Mouse (Mus musculus) left cerebral cortex, adult 2 months (tissue): ENCODE data around the gene Mlh3. TPM values are rescaled to one million over a fixed set of nuclear protein-coding genes. Genes with fewer than 3 reads are reported as not detected.
"Not testable (repeated sequence)": the region's sequence is repeated elsewhere in the genome, so short reads cannot be mapped to it uniquely, and the experiment has no call there.

ENCODE experiments used
- DNase-seq, 2 experiments: peaks; one replicate each; pipeline ENCODE4 v3.0.0; 2021 to 2022; ENCODE audit warnings: low spot score in 2 of 2, mixed read lengths in 1 of 2; ENCODE audit errors: extremely low spot score in 1 of 2
- H3K27ac ChIP-seq: fragments of 200-600 bp; 2 replicates; pipeline ENCODE4 v1.8.1; 2022
- H3K4me3 ChIP-seq: fragments of 200-600 bp; 2 replicates; pipeline ENCODE4 v1.8.1; 2022
- CTCF ChIP-seq: fragments of 200-600 bp; IDR thresholded peaks from 2 replicates; pipeline ENCODE4 v1.8.1; 2022; ENCODE audit warnings: antibody characterized with exemption, mild to moderate bottlenecking, moderate library complexity
- intact Hi-C: fragments of 180-260 bp; cut with DNase I; formaldehyde crosslinking; loops from one replicate; pipeline ENCODE4 v1.15.1; 2025
- total RNA-seq, 2 experiments: library from RNA; stranded (reverse); gene quantifications; 2 replicates each; pipeline ENCODE4 v1.2.3; 2021

Mlh3 gene
- total RNA-seq, 2 experiments from 2014 or later = 16.6 to 17.4 TPM

GRCm38 (mm10) chr12:85291541-85291940 lies 21.1 kb upstream of the Mlh3 start:
- no peak overlapping the region for H3K27ac ChIP-seq
- intact Hi-C loops = no loop called here
- no peak overlapping the region for H3K4me3 ChIP-seq
- DNase-seq = no peak
- no peak for TF ChIP-seq CTCF

GRCm38 (mm10) chr12:85290633-85291032 lies 20.2 kb upstream of the Mlh3 start:
- no peak for TF ChIP-seq CTCF
- intact Hi-C loops = no loop called here

GRCm38 (mm10) chr12:85289157-85290000 lies 19.0 kb upstream of the Mlh3 start:
- no peak for TF ChIP-seq CTCF
- intact Hi-C loops = no loop called here
- no peak overlapping the region; the same call in 1 of the 2 replicates for H3K27ac ChIP-seq
- peak overlapping the region; percentile 58 for H3K4me3 ChIP-seq
- DNase-seq = no peak

More at GRCm38 (mm10) chr12:85290633-85291032, 20.2 kb upstream of the Mlh3 start:
- DNase-seq = no peak
- Histone ChIP-seq H3K4me3 (no peak overlapping the region), H3K27ac (no peak overlapping the region)

GRCm38 (mm10) chr12:85288486-85289156 lies 18.2 kb upstream of the Mlh3 start, which contains the start of gene Zc2hc1c:
Gene Zc2hc1c, plus strand, starts transcription at chr12:85288591.
- DNase-seq = peak; percentile 73 to 84
- intact Hi-C loops = loop anchor here (1.0 kb wide), 1 partner anchor 8 kb away; no protein-coding TSS in a partner anchor
- no peak for TF ChIP-seq CTCF
- H3K27ac ChIP-seq = peak within 1 kb of the TSS; percentile 51
- H3K4me3 ChIP-seq = peak within 1 kb of the TSS; percentile 58

- H3K27ac ChIP-seq = peak within 1 kb of the TSS; percentile 51
- TF ChIP-seq CTCF = no peak
- intact Hi-C loops = loop anchor here (1.0 kb wide), 1 partner anchor 8 kb away; no protein-coding TSS in a partner anchor
- no peak for DNase-seq
- H3K4me3 ChIP-seq = peak within 1 kb of the TSS; percentile 58
Observed at GRCm38 (mm10) chr12:85287809-85288485, 17.5 kb upstream of the Mlh3 start, which contains the start of gene Acyp1. Gene Acyp1, minus strand, starts transcription at chr12:85288438.

GRCm38 (mm10) chr12:85286941-85287340 lies 16.5 kb upstream of the Mlh3 start:
- intact Hi-C loops = no loop called here
- DNase-seq = no peak
- H3K4me3 ChIP-seq = no peak overlapping the region
- peak; percentile 27 for TF ChIP-seq CTCF
- no peak overlapping the region for H3K27ac ChIP-seq

GRCm38 (mm10) chr12:85284996-85285395 lies 14.6 kb upstream of the Mlh3 start:
- intact Hi-C loops = no loop called here
- Histone ChIP-seq H3K27ac (no peak overlapping the region), H3K4me3 (no peak overlapping the region)
- DNase-seq = no peak
- TF ChIP-seq CTCF = no peak

GRCm38 (mm10) chr12:85284331-85284730 lies 13.9 kb upstream of the Mlh3 start:
- TF ChIP-seq CTCF = no peak
- DNase-seq = no peak
- intact Hi-C loops = no loop called here
- no peak overlapping the region for H3K27ac ChIP-seq
- H3K4me3 ChIP-seq = no peak overlapping the region

- H3K27ac ChIP-seq = not testable (repeated sequence)
Observed at GRCm38 (mm10) chr12:85281756-85282155, 11.4 kb upstream of the Mlh3 start.

GRCm38 (mm10) chr12:85280845-85281651 lies 10.6 kb upstream of the Mlh3 start:
- no peak for DNase-seq

More at GRCm38 (mm10) chr12:85281756-85282155, 11.4 kb upstream of the Mlh3 start:
- DNase-seq, H3K4me3 ChIP-seq, intact Hi-C loops: not testable (repeated sequence)

More at GRCm38 (mm10) chr12:85280845-85281651, 10.6 kb upstream of the Mlh3 start:
- Histone ChIP-seq H3K4me3 (no peak overlapping the region), H3K27ac (no peak overlapping the region)
- no peak for TF ChIP-seq CTCF
- intact Hi-C loops = loop anchor here (1.0 kb wide), 1 partner anchor 7 kb away; the partner anchor contains the start of genes Acyp1 and Zc2hc1c
